Mouse (Mus musculus): Measurements from ENCODE around the gene Gldn. TPM values are rescaled to one million over a fixed set of nuclear protein-coding genes. Genes with fewer than 3 reads are reported as not detected.

The Gldn gene
- polyA plus RNA-seq (2012) = not detected in 2 replicates

GRCm38 (mm10) chr9:54286331-54286987 is at the start of gene Gldn:
Gldn (plus strand) TSS chr9:54286486.

GRCm38 (mm10) chr9:54268010-54268409 is 18.3 kb upstream of the Gldn start, which contains the start of gene Cyp19a1:
Cyp19a1 (minus strand) TSS chr9:54268110.

Other genes with a start within 250 kb of the Gldn start
- not detected in 2 replicates for gene Tnfaip8l3, start 218.1 kb upstream of the Gldn start, polyA plus RNA-seq (2012)
- gene Cyp19a1, start 18.4 kb upstream of the Gldn start, polyA plus RNA-seq (2012) = not detected in 2 replicates
- 0.71 and 0.96 TPM in 2 replicates for gene Dmxl2, start 215.1 kb downstream of the Gldn start, polyA plus RNA-seq (2012)

Measured in megakaryocyte-erythroid progenitor cell, adult 5 weeks (primary cell).